Mouse (Mus musculus) testis, adult 2 months (tissue): ENCODE measurements around the gene Cog1.

Experiments
- CTCF ChIP-seq: fragments of 200-500 bp; IDR thresholded peaks from 2 replicates; pipeline ENCODE4 v1.5.1; 2012; ENCODE audit warnings: low read depth, mild to moderate bottlenecking, inconsistent platforms, low read length, moderate library complexity; ENCODE audit not compliant: control insufficient read depth, insufficient read depth, insufficient replicate concordance
- POLR2A ChIP-seq: fragments of 200-500 bp; IDR thresholded peaks from 2 replicates; pipeline ENCODE4 v1.6.1; 2012; ENCODE audit warnings: low read depth, mild to moderate bottlenecking, inconsistent platforms, low read length, moderate library complexity; ENCODE audit not compliant: control insufficient read depth

DNA sequence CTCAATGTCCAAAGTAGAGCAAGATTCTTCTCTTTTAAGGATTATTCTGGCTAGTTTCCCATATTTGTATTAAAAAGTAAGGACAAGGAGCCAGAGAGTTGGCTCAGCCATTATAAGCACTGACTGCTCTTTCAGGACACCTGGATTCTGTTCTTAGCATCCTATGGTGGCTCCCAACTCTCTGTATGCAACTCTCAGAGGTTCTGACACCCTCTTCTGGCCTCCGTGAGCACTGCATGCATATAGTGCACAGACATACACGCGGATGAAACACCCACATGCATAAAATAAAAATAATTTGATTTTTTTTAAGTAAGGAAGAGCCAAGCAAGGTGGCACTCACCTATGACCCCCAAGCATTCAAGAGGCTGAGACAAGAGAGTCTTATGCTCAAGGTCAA is 3.8 kb upstream of the Cog1 start:
- TF ChIP-seq CTCF = no peak
- no peak for TF ChIP-seq POLR2A
